Comparison of ENCODE assay signal across 8 mouse cellular contexts in the genomic region with DNA sequence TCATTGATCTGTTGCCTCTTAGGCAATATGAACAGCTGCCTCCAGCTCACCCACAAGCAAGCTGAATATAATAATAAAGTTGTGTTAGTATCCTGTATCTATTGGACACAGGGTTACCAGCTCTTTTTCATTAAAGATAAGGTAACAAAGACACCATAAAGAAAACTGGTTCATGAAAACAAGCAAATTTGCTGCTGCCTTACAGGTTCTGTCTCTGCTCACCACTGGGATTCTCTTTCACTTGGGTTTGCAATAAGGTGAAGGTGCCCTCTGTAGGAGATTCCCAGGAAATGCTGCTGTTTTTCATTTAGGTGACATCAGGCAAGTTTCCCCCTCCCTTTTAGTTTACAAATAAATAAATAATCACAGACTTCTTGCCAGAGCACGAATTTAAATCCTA. TPM values are rescaled to one million over a fixed set of nuclear protein-coding genes. Genes with fewer than 3 reads are reported as not detected.
DNase-seq lines count a peak whose midpoint lies in the region; ATAC-seq and TF ChIP-seq lines count a peak whose summit lies in the region.

No protein-coding gene starts in this region.

- no peak overlapping the region for H3K9ac ChIP-seq in hindbrain, embryonic 14.5 days
- no peak overlapping the region for H3K9ac ChIP-seq in hindbrain, embryonic 12.5 days

- no peak; the same call in 1 of the 2 replicates for ATAC-seq in hindbrain, embryonic 14.5 days (ENCODE audit: low FRiP score)
- ATAC-seq in hindbrain, embryonic 12.5 days (ENCODE audit: low FRiP score), result no peak

- H3K4me3 ChIP-seq in hindbrain, embryonic 14.5 days (replicated peaks; ENCODE audit: low read length), result no peak overlapping the region
- H3K4me3 ChIP-seq in hindbrain, embryonic 12.5 days, result no peak overlapping the region
- H3K4me3 ChIP-seq in lung, adult 2 months (replicated peaks; ENCODE audit: extremely low read depth, low read depth, low read length), result no peak overlapping the region

- TF ChIP-seq CTCF in lung, adult 2 months (IDR thresholded peaks at IDR 0.05; ENCODE audit: insufficient read depth, low read length), result 0 out of 2 replicates have a peak, but pooled peaks have one; percentile 10

- no peaks in the 10 kb centered on the region for H3K27me3 ChIP-seq in hindbrain, embryonic 14.5 days (ENCODE audit: control insufficient read depth, insufficient read depth, low read length)
- no peaks in the 10 kb centered on the region for H3K27me3 ChIP-seq in hindbrain, embryonic 12.5 days

- no peaks in the 10 kb centered on the region for H3K9me3 ChIP-seq in hindbrain, embryonic 14.5 days (ENCODE audit: control insufficient read depth, low read length)
- H3K9me3 ChIP-seq in hindbrain, embryonic 12.5 days (replicated peaks), result no peaks in the 10 kb centered on the region

- H3K4me1 ChIP-seq in hindbrain, embryonic 14.5 days (replicated peaks; ENCODE audit: control insufficient read depth, insufficient read depth, low read length), result no peaks in the 10 kb centered on the region
- no peaks in the 10 kb centered on the region for H3K4me1 ChIP-seq in hindbrain, embryonic 12.5 days
- peaks cover 2% of the 10 kb centered on the region; the same call in 1 of the 2 replicates for H3K4me1 ChIP-seq in lung, adult 2 months (ENCODE audit: control insufficient read depth, insufficient read depth, low read length)

- DNase-seq in hindbrain, embryonic 14.5 days (ENCODE audit: low spot score), result peak; percentile 71
- DNase-seq in A20 (ENCODE audit: low read depth, low spot score) (peak; percentile 45), adipocyte (ENCODE audit: low spot score) (peak; percentile 24)
- no peak for DNase-seq in lung, adult 2 months
- DNase-seq in thymus, postnatal 10 days (ENCODE audit: low spot score in 2 of 2), result no peak
- no peak for DNase-seq in urinary bladder, postnatal 36 days (ENCODE audit: low spot score in 2 of 2)
- no peak for DNase-seq in T-cell, adult 2 months (ENCODE audit: low spot score)

- H3K36me3 ChIP-seq in hindbrain, embryonic 14.5 days (replicated peaks; ENCODE audit: control insufficient read depth, insufficient read depth), result no peaks in the 10 kb centered on the region
- no peaks in the 10 kb centered on the region for H3K36me3 ChIP-seq in hindbrain, embryonic 12.5 days

- no peak overlapping the region for H3K4me2 ChIP-seq in hindbrain, embryonic 14.5 days (replicated peaks)
- no peak overlapping the region for H3K4me2 ChIP-seq in hindbrain, embryonic 12.5 days (replicated peaks)

- H3K27ac ChIP-seq in hindbrain, embryonic 14.5 days, result no peak overlapping the region
- no peak overlapping the region for H3K27ac ChIP-seq in hindbrain, embryonic 12.5 days

- WGBS in hindbrain, embryonic 14.5 days, result 9% methylated on average over 1 of the region's 1 CpGs
- WGBS in hindbrain, embryonic 12.5 days, result 0% methylated on average over 1 of the region's 1 CpGs
- 0% methylated on average over 1 of the region's 1 CpGs for WGBS in lung, adult 2 months

- TF ChIP-seq POLR2A in lung, adult 2 months (IDR thresholded peaks at IDR 0.05; ENCODE audit: borderline replicate concordance, extremely low read depth, low read depth, low read length), result no peak

RNA-seq across cellular contexts. Expression of gene Dach1, which starts 12.0 kb away (rescaled TPM):
- 23.5 and 24.7 TPM in 2 replicates for polyA plus RNA-seq in hindbrain, embryonic 14.5 days (2014; fragmentation: Nextera tagmentation; extraction: Ambion mirVana)
- polyA plus RNA-seq in hindbrain, embryonic 12.5 days (2016; fragmentation: Nextera tagmentation; extraction: Ambion mirVana), result 22.8 and 24.3 TPM in 2 replicates
- polyA plus RNA-seq in lung, adult 2 months (2012; rRNA removed), result 7.1 and 8.9 TPM in 2 replicates

Comparison
In these comparisons a context has a peak if more than half of its experiments do, and no peak if none do; other contexts are left out.
1. DNase-seq: peak in hindbrain, embryonic 14.5 days (single experiment), A20 (single experiment) and adipocyte (single experiment); none in lung, adult 2 months (single experiment), thymus, postnatal 10 days (0 of 2), urinary bladder, postnatal 36 days (0 of 2) and T-cell, adult 2 months (single experiment).